Mouse (Mus musculus): ENCODE data around the gene Smyd3.
"Not testable (repeated sequence)": the region's sequence is repeated elsewhere in the genome, so short reads cannot be mapped to it uniquely, and the experiment has no call there.

Gene Smyd3

DNA sequence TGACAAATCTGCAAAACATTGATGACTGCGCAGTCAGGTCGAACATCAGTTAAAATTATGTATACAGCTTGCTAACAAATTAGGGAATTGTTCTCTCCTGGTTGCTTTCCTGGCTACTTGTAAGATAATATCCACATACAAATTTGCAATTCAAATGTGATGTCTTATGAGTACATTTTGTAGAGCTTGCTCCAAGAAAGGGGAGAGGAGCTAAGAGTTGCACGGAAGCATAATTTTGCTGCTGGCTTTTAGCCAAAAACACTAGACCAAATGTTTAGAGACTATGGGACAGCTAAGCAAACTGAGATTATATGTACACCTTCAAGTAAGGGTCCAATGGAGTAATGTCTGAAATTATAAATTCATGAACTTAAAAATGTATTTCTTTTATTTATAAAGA, 146.7 kb downstream of the Smyd3 start:
- DNase-seq, result no peak

GRCm38 (mm10) chr1:179368426-179369010, 149.3 kb downstream of the Smyd3 start:
- DNase-seq, result no peak

DNA sequence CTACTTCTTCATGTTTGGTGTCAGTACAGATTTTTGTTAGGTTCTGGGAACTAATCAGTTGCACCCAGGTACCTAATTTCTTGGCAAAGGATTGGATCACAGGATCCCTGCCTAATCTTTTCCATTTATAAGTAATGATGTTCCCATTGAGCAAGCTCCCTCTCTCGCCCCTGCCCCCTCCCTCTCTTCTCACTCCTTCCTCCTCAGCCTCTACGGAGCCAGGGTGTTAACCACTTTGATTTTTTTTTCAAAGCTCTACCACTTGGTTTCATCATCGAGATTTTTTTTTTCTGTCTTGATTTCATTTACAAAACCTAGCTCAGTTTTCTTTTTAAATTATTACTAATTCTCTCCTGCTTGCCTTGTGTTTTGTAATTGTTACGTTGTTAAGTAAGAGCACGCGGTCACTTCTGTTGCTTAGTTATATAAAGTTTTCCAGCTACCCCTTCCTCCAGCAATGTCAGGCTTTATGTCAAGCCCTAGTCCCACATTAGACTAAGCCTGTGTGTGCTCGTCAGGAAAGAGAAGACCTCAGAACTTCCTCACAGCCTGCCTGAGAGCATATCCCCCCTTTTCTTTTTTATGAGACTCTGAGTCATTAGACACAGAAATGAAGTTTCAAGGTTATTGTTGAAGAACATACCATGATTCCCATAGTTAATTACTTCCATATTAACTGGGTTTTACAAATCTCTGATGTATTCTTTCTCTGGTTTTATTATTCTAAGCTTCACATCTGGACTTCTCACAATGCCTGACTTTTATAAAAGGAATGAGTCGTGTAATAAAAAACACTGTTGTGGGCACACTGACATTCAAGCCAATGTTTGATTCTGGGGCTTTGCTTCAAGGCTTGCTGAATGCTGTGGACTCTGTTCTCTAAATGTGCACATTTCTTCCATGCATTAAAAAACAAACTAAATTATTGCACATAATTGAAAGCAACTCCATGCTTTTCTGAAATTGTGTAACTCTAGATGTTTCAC, 156.1 kb downstream of the Smyd3 start:
- no peak for DNase-seq

GRCm38 (mm10) chr1:179357111-179357510, 160.7 kb downstream of the Smyd3 start:
- DNase-seq, result no peak

DNA sequence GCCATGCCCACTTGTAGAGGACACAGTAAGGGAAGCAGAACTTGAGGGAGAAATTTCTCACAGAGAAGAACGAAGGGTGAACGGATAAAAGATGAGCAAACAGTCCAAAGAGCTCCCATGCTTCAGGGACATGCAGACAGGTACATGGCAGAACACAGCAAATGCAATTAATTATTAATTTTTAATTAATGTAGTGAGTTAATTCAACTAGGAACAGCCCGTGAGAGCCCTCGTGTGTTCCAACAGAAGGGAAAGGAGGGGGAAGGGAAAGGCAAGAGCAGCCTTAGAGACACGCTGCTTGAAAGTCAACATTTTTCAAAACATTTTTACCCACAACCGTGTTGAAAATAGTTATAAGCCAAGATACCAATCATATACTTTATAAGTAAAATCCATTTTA, 163.6 kb downstream of the Smyd3 start:
- no peak for DNase-seq

DNA sequence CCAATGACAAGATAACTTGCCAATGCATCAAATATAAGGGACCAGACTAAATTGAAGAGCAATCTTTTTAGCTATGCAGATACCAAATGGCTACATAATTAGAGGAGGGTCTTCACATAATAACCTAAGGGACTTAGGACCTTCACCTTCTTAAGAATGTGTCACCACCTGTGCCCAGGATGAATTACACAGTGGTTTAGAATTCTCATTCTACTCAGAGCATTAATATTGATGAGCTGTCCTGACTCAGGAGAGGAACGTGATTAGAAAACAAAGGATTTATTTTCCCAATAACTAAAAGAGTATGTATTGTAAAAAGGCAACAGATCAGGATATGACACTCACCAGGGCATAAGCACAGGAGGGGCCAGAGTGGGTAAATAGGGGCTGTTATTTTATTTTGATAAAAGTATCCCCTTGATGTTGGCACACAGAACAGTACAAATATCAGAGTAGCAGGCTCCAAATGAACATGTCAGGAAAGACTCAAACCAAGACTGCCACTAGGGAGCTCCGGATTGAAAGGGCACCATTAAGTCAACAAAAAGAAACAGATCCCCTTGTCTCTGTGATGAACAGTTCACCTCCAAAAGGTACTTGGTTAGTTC, 172.4 kb downstream of the Smyd3 start:
- no peak for DNase-seq

- no peak for DNase-seq
Observed at GRCm38 (mm10) chr1:179343426-179343825, 174.4 kb downstream of the Smyd3 start.

- no peak for DNase-seq
Observed at GRCm38 (mm10) chr1:179341589-179341988, 176.3 kb downstream of the Smyd3 start.

- no peak for DNase-seq
Observed at GRCm38 (mm10) chr1:179339066-179339465, 178.8 kb downstream of the Smyd3 start.

- no peak for DNase-seq
Observed at GRCm38 (mm10) chr1:179337529-179337928, 180.3 kb downstream of the Smyd3 start.

GRCm38 (mm10) chr1:179326965-179327308, 190.9 kb downstream of the Smyd3 start:
- DNase-seq, result no peak

DNA sequence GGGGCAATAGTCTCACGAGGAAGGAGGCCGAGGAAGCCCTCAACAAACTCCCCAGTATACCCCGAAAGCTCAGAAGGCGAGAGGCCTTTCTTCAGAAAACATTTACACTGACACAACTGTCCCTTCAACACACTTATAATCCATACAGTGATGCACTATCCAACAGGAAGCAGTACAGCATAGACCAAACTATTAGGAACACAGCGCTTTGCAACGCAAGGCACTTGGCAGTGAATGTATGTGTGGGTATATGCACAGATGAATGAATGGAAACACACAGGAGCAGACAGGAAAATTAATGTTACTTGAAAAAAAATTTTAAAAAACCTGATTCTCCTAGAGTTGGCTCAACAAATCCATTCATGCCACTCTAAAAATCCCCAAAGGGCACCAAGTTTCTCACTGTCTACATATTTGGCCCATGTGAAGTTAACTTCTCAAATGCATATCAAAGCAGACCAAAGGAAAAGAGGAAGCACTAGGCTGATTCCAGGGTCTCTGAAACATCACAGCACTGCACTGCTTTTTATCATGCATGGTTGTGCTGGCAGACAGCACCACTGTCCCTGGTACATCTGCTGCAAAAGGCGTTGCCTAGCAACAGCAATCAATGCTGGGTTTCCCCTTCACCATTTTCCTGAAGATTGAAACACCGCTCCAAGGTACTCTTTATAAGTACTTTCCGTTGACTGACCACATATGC, 191.4 kb downstream of the Smyd3 start:
- no peak for DNase-seq

- no peak for DNase-seq
Observed at GRCm38 (mm10) chr1:179324271-179324670, 193.6 kb downstream of the Smyd3 start.

DNA sequence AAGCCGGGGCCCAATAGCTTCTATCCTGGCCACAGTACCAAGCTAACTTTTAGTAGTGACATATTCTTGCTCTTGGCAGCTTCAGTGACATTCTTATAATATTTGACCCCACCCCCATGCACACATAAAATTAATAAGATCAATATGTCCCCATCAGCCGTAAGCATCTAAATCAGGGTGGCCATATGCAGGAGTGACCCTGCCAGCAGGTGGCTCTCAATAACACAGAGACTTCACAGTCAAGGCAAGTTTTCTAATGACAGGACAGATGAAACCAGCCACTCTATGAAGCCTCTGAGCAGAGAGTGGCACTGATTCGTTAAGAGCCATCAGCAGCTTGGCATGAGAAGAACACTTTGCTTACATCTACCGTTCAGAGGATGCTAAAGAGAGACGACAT, 204.2 kb downstream of the Smyd3 start:
- DNase-seq, result no peak

DNA sequence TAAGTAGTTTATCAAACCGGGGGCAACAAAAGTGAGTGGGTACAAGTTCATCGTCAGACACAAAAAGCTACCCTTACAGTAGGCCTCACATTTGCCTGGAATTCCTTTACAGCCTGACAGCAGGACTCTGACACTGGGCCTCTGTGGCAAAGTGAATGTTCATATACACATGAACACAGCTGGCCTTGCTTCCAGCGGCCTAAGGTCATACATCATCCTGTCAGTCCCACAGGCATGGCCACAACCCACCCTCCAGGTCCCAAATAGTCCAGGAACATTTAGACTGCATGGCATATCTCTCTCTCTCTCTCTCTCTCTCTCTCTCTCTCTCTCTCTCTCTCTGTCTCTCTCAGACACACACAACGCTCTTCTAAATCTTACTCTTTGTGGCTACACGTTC, 208.4 kb downstream of the Smyd3 start:
- DNase-seq, result no peak

DNA sequence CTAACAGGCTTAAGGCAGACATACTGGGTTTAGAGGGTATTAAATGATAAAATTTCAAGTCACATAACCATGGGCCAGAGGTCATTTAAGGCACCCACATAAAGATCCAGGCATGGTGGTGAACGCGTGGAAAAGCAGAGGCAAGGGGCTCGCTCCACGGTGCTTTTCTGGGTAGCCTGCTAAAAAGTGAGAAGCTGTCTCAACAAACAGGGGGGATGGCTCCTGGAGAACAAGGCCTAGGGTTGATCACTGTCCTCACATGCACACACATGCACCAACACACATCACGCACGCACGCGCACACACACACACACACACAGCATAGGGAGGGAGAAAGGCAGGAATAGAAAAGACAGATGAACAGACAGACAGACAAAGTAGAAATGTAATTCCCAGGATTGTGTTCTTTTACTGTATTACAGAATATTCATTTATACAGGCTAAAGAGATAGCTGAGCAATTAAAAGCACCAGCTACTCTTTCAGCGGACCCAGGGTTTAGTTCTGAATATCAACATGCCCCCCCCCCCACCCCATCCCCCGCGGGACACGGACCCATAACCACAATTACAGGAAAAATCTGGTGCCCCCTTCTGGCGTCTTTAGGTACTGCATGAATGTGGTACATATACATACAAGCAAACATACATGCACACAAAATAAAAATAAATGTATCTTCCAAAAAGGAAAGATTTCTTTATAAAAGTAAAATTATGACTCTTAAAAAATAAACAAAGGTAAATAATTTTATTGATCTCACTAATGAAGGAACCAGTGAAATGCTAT, 215.2 kb downstream of the Smyd3 start:
- DNase-seq, result no peak

DNA sequence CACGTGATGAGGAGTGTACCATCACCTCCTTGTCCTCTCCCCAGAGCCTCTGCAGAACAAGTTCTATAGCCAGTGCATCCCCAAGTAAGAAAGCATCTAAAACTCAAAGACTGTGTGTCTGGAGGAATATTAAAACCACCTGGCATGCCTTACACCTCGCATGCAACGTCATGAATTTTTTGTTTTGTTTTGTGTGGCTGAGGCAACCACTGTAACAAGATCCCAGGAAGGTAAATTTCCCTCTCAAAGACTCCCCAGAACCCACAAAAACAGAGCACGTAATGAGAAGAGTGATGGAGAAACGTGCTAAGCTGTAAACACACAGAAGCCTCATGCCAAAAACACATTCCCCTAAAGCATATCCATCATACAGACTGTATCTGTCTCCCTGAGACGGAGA, 222.2 kb downstream of the Smyd3 start:
- DNase-seq, result no peak

GRCm38 (mm10) chr1:179293772-179294353, 224.0 kb downstream of the Smyd3 start:
- DNase-seq, result no peak

DNA sequence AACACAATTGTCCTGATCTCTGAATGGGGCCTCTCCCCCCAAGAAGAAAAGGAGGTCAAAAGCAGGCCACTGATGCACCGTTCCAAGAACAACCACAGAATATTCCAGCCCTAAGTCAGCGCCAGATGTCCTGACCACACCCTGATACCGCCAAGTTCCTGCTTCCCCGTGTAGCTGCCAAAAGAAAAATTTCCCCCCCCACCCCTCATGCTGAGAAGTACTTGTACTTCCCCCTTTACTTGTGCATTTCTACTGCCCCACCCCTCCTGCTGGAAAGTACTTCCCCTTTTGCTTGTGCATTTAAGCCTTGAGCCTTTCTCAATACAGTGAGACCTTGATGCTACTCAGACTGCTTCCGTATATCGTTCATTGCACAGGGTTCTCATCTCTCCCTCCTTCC, 227.7 kb downstream of the Smyd3 start:
- not testable (repeated sequence) for DNase-seq

- no peak for DNase-seq
Observed at GRCm38 (mm10) chr1:179289744-179290143, 228.1 kb downstream of the Smyd3 start.

- DNase-seq, result no peak
Observed at GRCm38 (mm10) chr1:179286748-179287147, 231.1 kb downstream of the Smyd3 start.

- DNase-seq, result no peak
Observed at GRCm38 (mm10) chr1:179282821-179283220, 235.0 kb downstream of the Smyd3 start.

Measured in lung, postnatal 10 days (tissue).